Mouse (Mus musculus) MEL (cell line): ENCODE data around the gene Bcas2.

Experiments
- BHLHE40 ChIP-seq: IDR thresholded peaks from 2 replicates; pipeline ENCODE4 v1.6.1; 2012; ENCODE audit warnings: low read depth, mild to moderate bottlenecking, inconsistent platforms, low read length, improper control_type of control experiment, borderline replicate concordance
- CTCF ChIP-seq, 3 experiments: IDR thresholded peaks in 2 of 3; conservative IDR thresholded peaks in 1 of 3; 2 replicates each; pipeline ENCODE4 v1.5.1; 2011 to 2012; ENCODE audit warnings: low read length in 3 of 3, low read depth in 2 of 3, mild to moderate bottlenecking in 2 of 3, improper control_type of control experiment in 1 of 3, inconsistent platforms in 1 of 3, mixed read lengths in 1 of 3, moderate library complexity in 1 of 3; ENCODE audit not compliant: control insufficient read depth in 1 of 3, insufficient read depth in 1 of 3, poor library complexity in 1 of 3, severe bottlenecking in 1 of 3
- ETS1 ChIP-seq: IDR thresholded peaks from 2 replicates; pipeline ENCODE4 v1.6.1; 2012; ENCODE audit warnings: low read depth, mild to moderate bottlenecking, inconsistent platforms, low read length, improper control_type of control experiment, moderate library complexity
- HCFC1 ChIP-seq: IDR thresholded peaks from 2 replicates; pipeline ENCODE4 v1.6.1; 2012; ENCODE audit warnings: low read depth, mild to moderate bottlenecking, inconsistent platforms, low read length, improper control_type of control experiment, moderate library complexity
- MAX ChIP-seq: IDR thresholded peaks from 2 replicates; pipeline ENCODE4 v1.6.1; 2011; ENCODE audit warnings: low read length, improper control_type of control experiment
- MYC ChIP-seq: IDR thresholded peaks from 2 replicates; pipeline ENCODE4 v1.6.1; 2011; ENCODE audit warnings: low read depth, mild to moderate bottlenecking, low read length, improper control_type of control experiment, moderate library complexity
- NELFE ChIP-seq: IDR thresholded peaks from 2 replicates; pipeline ENCODE4 v1.6.1; 2011; ENCODE audit warnings: low read depth, low read length, improper control_type of control experiment
- POLR2A ChIP-seq, 2 experiments: IDR thresholded peaks; 2 replicates each; pipeline ENCODE4 v1.6.1; 2011 to 2012; ENCODE audit warnings: low read length in 2 of 2, mild to moderate bottlenecking in 2 of 2, control low read depth in 1 of 2, improper control_type of control experiment in 1 of 2, low read depth in 1 of 2, moderate library complexity in 1 of 2; ENCODE audit not compliant: control insufficient read depth in 1 of 2, insufficient read depth in 1 of 2, poor library complexity in 1 of 2
- POLR2AphosphoS5 ChIP-seq: IDR thresholded peaks from 2 replicates; pipeline ENCODE4 v1.6.1; 2012; ENCODE audit warnings: low read depth, borderline replicate concordance, mild to moderate bottlenecking, inconsistent platforms, low read length, moderate library complexity, mixed read lengths
- TCF12 ChIP-seq: IDR thresholded peaks from 2 replicates; pipeline ENCODE4 v1.6.1; 2014; ENCODE audit warnings: low read depth, mild to moderate bottlenecking, inconsistent platforms, low read length, improper control_type of control experiment, moderate library complexity
- UBTF ChIP-seq: IDR thresholded peaks from 2 replicates; pipeline ENCODE4 v1.6.1; 2012; ENCODE audit warnings: low read depth, mild to moderate bottlenecking, inconsistent platforms, low read length, improper control_type of control experiment, moderate library complexity, borderline replicate concordance; ENCODE audit not compliant: insufficient read depth

DNA sequence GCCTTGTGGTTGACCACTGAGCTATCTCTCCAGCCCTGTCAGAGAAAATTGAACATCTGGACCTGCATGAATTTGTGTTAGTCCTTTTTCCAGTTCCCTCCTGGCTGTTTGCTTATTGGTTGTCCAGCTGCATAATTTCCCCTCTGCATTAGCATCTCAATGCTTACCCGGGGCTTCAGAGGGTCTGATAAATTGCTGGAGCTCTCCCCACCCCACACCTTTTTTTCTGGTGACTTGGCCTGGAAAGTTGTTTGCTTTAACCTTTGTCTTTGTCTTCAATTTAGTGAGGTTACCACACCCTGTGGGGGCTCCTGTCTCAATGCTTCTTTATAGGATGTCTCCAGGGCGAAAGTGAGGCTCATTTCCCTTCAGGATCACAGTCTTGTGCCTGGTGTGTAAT lies 44.3 kb upstream of the Bcas2 start:
- no peak for TF ChIP-seq NELFE
- no peak for TF ChIP-seq POLR2AphosphoS5
- no peak for TF ChIP-seq MYC
- no peak for TF ChIP-seq POLR2A (IDR thresholded peaks at IDR 0.05; ENCODE audit: control insufficient read depth in 1 of 2, insufficient read depth in 1 of 2, low read depth in 1 of 2, low read length in 2 of 2, poor library complexity in 1 of 2)
- TF ChIP-seq HCFC1, result no peak
- no peak for TF ChIP-seq UBTF
- TF ChIP-seq BHLHE40, result no peak
- TF ChIP-seq CTCF (IDR thresholded peaks at IDR 0.05 in 2 of 3, conservative IDR thresholded peaks at IDR 0.05 in 1 of 3; ENCODE audit: control insufficient read depth in 1 of 3, insufficient read depth in 1 of 3, low read depth in 2 of 3, low read length in 3 of 3, poor library complexity in 1 of 3, severe bottlenecking in 1 of 3), result no peak
- TF ChIP-seq TCF12, result no peak
- TF ChIP-seq ETS1, result no peak
- no peak for TF ChIP-seq MAX
